Mouse (Mus musculus) C2C12 (cell line): ENCODE data around the gene Vgll4.

Experiments used
- CEBPB ChIP-seq: IDR thresholded peaks from one replicate; pipeline ENCODE4 v1.6.1; 2011; ENCODE audit warnings: low read depth, mild to moderate bottlenecking, control low read depth, moderate library complexity
- CTCF ChIP-seq: IDR thresholded peaks from one replicate; pipeline ENCODE4 v1.5.1; 2011; ENCODE audit not compliant: control insufficient read depth, insufficient read depth, insufficient read length

DNA sequence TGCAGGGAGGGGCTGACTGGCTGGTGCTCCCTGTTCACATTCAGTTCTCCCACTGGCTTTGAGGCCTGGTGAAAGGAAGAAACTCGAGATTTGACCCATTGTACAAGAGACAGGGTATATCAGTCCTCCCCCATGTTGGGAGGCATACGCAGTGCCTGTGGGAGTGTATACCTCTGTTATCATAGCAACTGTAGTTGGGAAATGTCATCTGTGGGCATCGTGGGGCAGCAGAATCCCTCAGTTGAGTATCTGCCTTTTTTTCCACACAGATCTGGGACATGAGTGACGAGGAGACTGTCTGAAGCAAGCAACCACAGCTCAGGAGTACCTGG, 111.1 kb downstream of the Vgll4 start:
- no peak for TF ChIP-seq CEBPB
- TF ChIP-seq CTCF: no peak
